Mouse (Mus musculus) spleen, embryonic (tissue): Measurements from ENCODE around the gene Cdsn.

Source experiments
- CTCF ChIA-PET: fragments of 350-600 bp; sonication (Branson Sonifier 250); formaldehyde crosslinking; loops from one replicate; lab custom pipeline; 2022; lab: Charles Lee

Cdsn gene

GRCm38 (mm10) chr17:35532901-35533300 lies 19.0 kb upstream of the Cdsn start, which contains the start of gene Psors1c2:
Psors1c2 (plus strand) TSS chr17:35533201.
- CTCF ChIA-PET = interaction anchor here (0.5 to 0.6 kb wide), 2 partner anchors 30 to 1775 kb away, joined by 3 to 5 read pairs; no protein-coding TSS in a partner anchor

DNA sequence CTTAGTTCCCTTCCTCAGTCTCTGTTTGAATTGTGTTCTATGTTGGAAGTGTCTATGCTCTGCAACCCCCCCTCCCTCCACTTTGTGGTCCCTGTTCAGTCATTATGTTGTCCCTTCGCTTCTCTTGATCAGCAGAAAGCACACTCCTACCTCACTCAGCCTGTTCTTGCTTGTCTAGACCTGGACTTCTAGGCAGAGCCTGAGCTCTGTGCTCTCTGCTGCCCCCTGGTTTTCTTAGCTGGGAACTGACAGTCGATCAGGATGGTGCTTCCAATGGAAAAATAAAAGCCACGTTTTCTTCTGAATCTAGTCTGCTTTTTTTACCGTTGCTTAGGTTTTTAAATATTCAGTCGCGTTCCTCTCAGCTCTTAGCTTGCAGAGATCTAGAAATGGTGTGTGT lies 17.6 kb upstream of the Cdsn start:
- CTCF ChIA-PET = no interaction called here

- CTCF ChIA-PET = no interaction called here
Measured at GRCm38 (mm10) chr17:35537421-35537820, 14.5 kb upstream of the Cdsn start.

GRCm38 (mm10) chr17:35538476-35538875 lies 13.5 kb upstream of the Cdsn start:
- CTCF ChIA-PET = no interaction called here

- CTCF ChIA-PET = interaction anchor here (0.6 to 0.7 kb wide), 3 partner anchors 17 to 965 kb away, joined by 3 to 7 read pairs (median 4); no protein-coding TSS in a partner anchor
Measured at GRCm38 (mm10) chr17:35539540-35539939, 12.4 kb upstream of the Cdsn start.

GRCm38 (mm10) chr17:35542761-35543411 lies 9.0 kb upstream of the Cdsn start:
- CTCF ChIA-PET = interaction anchor here (0.5 kb wide), 1 partner anchor 38 kb away, joined by 3 read pairs; no protein-coding TSS in a partner anchor

GRCm38 (mm10) chr17:35543412-35543861 lies 8.5 kb upstream of the Cdsn start:
- CTCF ChIA-PET = interaction anchor here (0.5 kb wide), 1 partner anchor 37 kb away, joined by 3 read pairs; no protein-coding TSS in a partner anchor

DNA sequence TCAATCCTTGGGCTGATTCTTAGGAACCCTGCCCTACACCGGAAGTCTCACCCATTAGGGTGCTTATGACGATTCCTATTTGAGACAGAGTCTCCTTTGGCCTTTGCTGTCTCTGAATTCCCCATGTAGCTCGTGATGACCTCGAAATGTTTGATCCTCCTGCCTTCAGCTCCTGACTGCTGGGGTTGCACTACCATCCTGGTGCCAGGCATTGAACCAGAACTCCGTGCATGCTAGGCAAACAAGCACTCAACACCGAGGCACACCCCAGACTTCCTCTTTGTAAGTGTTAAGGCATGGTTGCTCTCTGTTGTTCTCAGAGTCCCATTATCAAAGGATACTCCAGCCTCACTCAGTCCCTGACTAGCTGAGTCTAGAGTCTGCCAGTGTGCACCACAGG lies 7.9 kb upstream of the Cdsn start:
- CTCF ChIA-PET = no interaction called here

GRCm38 (mm10) chr17:35544680-35545079 lies 7.2 kb upstream of the Cdsn start:
- CTCF ChIA-PET = no interaction called here

- CTCF ChIA-PET = no interaction called here
Measured at GRCm38 (mm10) chr17:35547465-35547864, 4.5 kb upstream of the Cdsn start.

- CTCF ChIA-PET = no interaction called here
Measured at GRCm38 (mm10) chr17:35548636-35549035, 3.3 kb upstream of the Cdsn start.

DNA sequence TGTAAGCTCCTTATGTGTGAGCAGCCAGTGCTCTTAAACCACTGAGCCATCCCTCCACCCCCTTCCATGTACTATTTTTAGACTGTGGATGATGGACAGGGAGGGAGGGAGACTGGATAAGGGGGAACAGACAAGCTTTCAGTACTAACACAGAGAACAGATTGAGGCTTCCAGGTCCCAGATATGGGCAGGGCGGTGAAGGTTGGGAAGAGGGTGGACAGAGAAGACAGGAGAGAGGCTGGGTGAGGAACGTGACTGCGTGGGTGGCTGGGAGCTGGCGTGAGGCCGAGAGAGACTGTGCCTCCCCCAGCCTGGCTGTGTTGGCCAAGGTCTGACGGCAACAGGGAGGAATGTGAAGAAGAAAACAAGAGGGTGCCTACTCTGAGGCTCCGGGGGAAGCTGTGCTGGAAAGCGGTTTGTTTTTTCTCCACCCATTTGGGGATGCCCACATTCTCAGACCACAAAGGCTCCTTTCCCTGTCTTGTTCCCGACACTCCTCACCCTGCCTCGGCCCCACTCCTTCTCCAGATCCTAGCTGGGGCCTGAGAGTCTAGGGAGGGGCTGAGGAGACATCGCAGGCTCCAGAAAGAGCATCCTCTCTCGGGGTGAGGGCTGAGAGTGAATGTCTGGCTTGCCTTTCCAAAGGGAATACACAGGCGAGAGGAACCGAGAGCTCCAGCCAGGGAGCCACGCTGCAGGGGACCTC lies 2.3 kb upstream of the Cdsn start:
- CTCF ChIA-PET = no interaction called here

DNA sequence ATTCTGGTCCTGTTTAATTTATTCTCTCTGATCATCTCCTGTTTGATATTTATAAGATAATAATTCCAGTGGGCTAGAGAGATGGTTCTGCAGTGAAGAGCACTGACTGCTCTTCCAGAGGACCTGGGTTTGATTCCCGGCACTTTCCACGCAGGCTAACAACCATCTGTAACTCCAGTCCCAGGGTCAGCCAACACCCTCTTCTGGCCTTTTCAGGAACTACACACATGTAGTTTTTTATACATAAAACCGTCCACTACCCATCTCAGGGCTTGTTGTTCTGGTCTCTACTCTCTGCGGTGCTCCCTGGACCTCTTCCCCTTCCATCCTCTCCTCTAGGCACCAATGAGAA lies 1.8 kb upstream of the Cdsn start:
- CTCF ChIA-PET = no interaction called here

GRCm38 (mm10) chr17:35550871-35551270 lies 1.1 kb upstream of the Cdsn start:
- CTCF ChIA-PET = no interaction called here

- CTCF ChIA-PET = interaction anchor here (0.5 to 0.6 kb wide), 2 partner anchors 117 to 1042 kb away, joined by 3 to 9 read pairs; no protein-coding TSS in a partner anchor
Measured at GRCm38 (mm10) chr17:35554321-35554720, 2.4 kb downstream of the Cdsn start.

GRCm38 (mm10) chr17:35554761-35555397 lies 3.0 kb downstream of the Cdsn start:
- CTCF ChIA-PET = interaction anchor here (0.6 kb wide), 1 partner anchor 1043 kb away, joined by 3 read pairs; no protein-coding TSS in a partner anchor

- CTCF ChIA-PET = no interaction called here
Measured at GRCm38 (mm10) chr17:35556186-35556765, 4.3 kb downstream of the Cdsn start.

- CTCF ChIA-PET = no interaction called here
Measured at GRCm38 (mm10) chr17:35556812-35557211, 4.9 kb downstream of the Cdsn start.

- CTCF ChIA-PET = no interaction called here
Measured at GRCm38 (mm10) chr17:35557351-35557750, 5.4 kb downstream of the Cdsn start.

DNA sequence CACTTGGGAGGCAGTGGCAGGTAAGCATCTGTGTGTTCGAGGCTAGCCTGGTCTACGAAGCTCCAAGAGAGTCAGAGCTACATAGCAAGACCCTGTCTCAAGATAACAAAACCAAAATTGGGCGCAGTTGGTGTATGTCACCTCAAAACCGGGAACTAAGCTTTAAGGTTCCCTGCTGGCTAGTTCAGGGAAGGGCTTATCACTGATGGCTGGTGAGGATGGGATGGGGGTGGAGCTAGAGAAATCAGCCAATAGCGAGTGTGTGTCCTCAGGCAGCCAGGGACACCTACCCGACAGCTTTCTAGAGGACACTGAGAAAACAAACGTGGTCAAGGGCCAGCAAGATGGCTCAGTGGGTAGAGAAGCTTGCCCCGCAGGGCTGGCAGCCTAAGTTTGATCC lies 6.3 kb downstream of the Cdsn start:
- CTCF ChIA-PET = no interaction called here

- CTCF ChIA-PET = no interaction called here
Measured at GRCm38 (mm10) chr17:35567150-35567549, 15.2 kb downstream of the Cdsn start, which contains the start of gene 2300002M23Rik. 2300002M23Rik (plus strand) TSS chr17:35567450.

GRCm38 (mm10) chr17:35567767-35568166 lies 15.8 kb downstream of the Cdsn start:
- CTCF ChIA-PET = no interaction called here
